ENCODE assay signal across 19 mouse cellular contexts in genomic region chr11:21101286-21101685, GRCm38 (mm10).
"Had no signal": no experiment of that assay in that cellular context is flagged by ENCODE, and none has a peak within 500 bp of the region (broad histone marks: within the 10 kb centered on the region; RNA-seq: fewer than 3 reads in every experiment).

No protein-coding gene starts in this region.

- DNase-seq: liver, postnatal 0 days; lung, adult 2 months; lung, postnatal 14 days; lung, postnatal 36 days; midbrain, embryonic 14.5 days; right cerebral cortex, postnatal 14 days; spleen, adult 18-20 months; thymus, adult 18-20 months; thymus, postnatal 25 days; thymus, postnatal 4 days had no signal

- H3K4me2 ChIP-seq: liver, embryonic 15.5 days; lung, embryonic 15.5 days; midbrain, embryonic 12.5 days; neural tube, embryonic 12.5 days had no signal

- ATAC-seq: liver, postnatal 0 days; lung, postnatal 0 days; midbrain, embryonic 16.5 days had no signal

- H3K4me3 ChIP-seq: liver, embryonic 15.5 days; lung, embryonic 15.5 days; midbrain, embryonic 10.5 days; midbrain, embryonic 12.5 days; myocyte; neural tube, embryonic 12.5 days had no signal

- H3K4me1 ChIP-seq: midbrain, embryonic 10.5 days; neural tube, embryonic 12.5 days had no signal

- H3K9me3 ChIP-seq: liver, embryonic 15.5 days; lung, embryonic 15.5 days; midbrain, embryonic 12.5 days; neural tube, embryonic 12.5 days had no signal

- H3K27ac ChIP-seq: liver, embryonic 15.5 days; lung, embryonic 15.5 days; macrophage; midbrain, embryonic 10.5 days; midbrain, embryonic 12.5 days; neural tube, embryonic 12.5 days had no signal

- H3K36me3 ChIP-seq: liver, embryonic 15.5 days; lung, embryonic 15.5 days; neural tube, embryonic 12.5 days had no signal

- H3K9ac ChIP-seq: liver, embryonic 15.5 days; liver, postnatal 0 days; lung, embryonic 15.5 days; midbrain, embryonic 12.5 days; neural tube, embryonic 12.5 days had no signal

- H3K27me3 ChIP-seq: liver, embryonic 15.5 days; lung, embryonic 15.5 days; midbrain, embryonic 12.5 days; neural tube, embryonic 12.5 days had no signal
